Mouse (Mus musculus) liver, embryonic 11.5 days (tissue): ENCODE data around the gene Mxra7. TPM values are rescaled to one million over a fixed set of nuclear protein-coding genes. Genes with fewer than 3 reads are reported as not detected.

Source experiments
- ATAC-seq: fragments of 200-750 bp; cut with Nextera tagmentation; replicated peaks from 2 replicates; pipeline ENCODE4 v1.8.0; 2017; ENCODE audit warnings: moderate number of reproducible peaks, mild to moderate bottlenecking, moderate TSS enrichment, moderate library complexity; ENCODE audit not compliant: low FRiP score
- DNase-seq: peaks from one replicate; pipeline ENCODE4 v3.0.0-alpha.2; 2017; ENCODE audit warnings: low spot score
- H3K27ac ChIP-seq: fragments of 300-500 bp; sonication (generic); 2 replicates; pipeline ENCODE4 v1.5.1; 2014; ENCODE audit warnings: mild to moderate bottlenecking, low read depth, low read length, control low read depth
- H3K27me3 ChIP-seq: fragments of 300-500 bp; sonication (generic); replicated peaks from 2 replicates; pipeline ENCODE4 v1.6.1; 2014; ENCODE audit warnings: low read length, mixed read lengths; ENCODE audit not compliant: control insufficient read depth, insufficient read depth
- H3K36me3 ChIP-seq: fragments of 300-500 bp; sonication (generic); 2 replicates; pipeline ENCODE4 v1.6.1; 2014; ENCODE audit warnings: mild to moderate bottlenecking, low read length, moderate library complexity, mixed read lengths; ENCODE audit not compliant: control insufficient read depth, insufficient read depth
- H3K4me1 ChIP-seq: fragments of 300-500 bp; sonication (generic); replicated peaks from 2 replicates; pipeline ENCODE4 v1.6.1; 2014; ENCODE audit warnings: low read length, mixed read lengths; ENCODE audit not compliant: control insufficient read depth, insufficient read depth
- H3K4me2 ChIP-seq: fragments of 300-500 bp; sonication (generic); 2 replicates; pipeline ENCODE4 v1.6.1; 2014; ENCODE audit warnings: mild to moderate bottlenecking, control low read depth, moderate library complexity
- H3K4me3 ChIP-seq: fragments of 300-500 bp; sonication (generic); 2 replicates; pipeline ENCODE4 v1.5.1; 2014; ENCODE audit warnings: low read depth, low read length, control low read depth
- H3K9ac ChIP-seq: fragments of 300-500 bp; sonication (generic); 2 replicates; pipeline ENCODE4 v1.6.1; 2014; ENCODE audit warnings: low read depth, low read length, control low read depth
- H3K9me3 ChIP-seq: fragments of 300-500 bp; sonication (generic); 2 replicates; pipeline ENCODE4 v1.6.1; 2016; ENCODE audit warnings: low read length, inconsistent platforms, mixed read lengths; ENCODE audit not compliant: control insufficient read depth
- WGBS: fragments of 180-500 bp; shearing (Covaris S2); extraction: QIAGEN DNeasy Blood & Tissue Kit; methylation state at CpG from one replicate; pipeline ENCODE4 v1.1.7; 2014; 5-methylcytosine and 5-hydroxymethylcytosine counted together
- polyA plus RNA-seq: library from polyadenylated mRNA; unstranded; fragments of >200 nt; fragmentation: Nextera tagmentation; extraction: Ambion mirVana; gene quantifications from 2 replicates; pipeline ENCODE4 v1.2.1, GENCODE M21; 2014

Mxra7 gene
- polyA plus RNA-seq, 1 experiment from 2014 or later, result 9.3 TPM

DNA sequence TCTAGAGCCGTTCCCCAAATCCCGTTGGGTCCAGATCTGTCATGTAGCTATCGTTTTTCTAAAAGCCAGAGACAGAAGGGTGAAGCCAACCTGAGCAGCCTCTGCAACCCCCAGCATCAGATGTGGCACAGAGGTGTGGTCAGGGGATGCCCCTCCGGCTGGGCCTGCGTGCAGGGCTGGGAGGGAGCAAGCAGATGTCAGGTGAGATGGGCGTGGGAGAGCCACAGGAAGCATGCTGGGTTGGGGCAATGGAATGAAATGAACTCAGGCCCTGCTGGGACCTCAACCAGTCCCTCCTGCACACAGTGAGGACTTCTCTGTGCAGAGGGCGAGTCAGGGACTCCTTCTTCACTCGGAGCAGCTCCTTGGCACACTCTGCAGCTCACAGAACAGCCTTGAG, 18.3 kb downstream of the Mxra7 start:
- H3K36me3 ChIP-seq, result no peaks in the 10 kb centered on the region
- no peaks in the 10 kb centered on the region; the same call in 1 of the 2 replicates for H3K27me3 ChIP-seq
- no peak overlapping the region for H3K4me2 ChIP-seq
- WGBS, result 79% methylated on average over 8 of the region's 8 CpGs
- no peak overlapping the region for H3K9ac ChIP-seq
- peaks cover 32% of the 10 kb centered on the region for H3K4me1 ChIP-seq
- no peaks in the 10 kb centered on the region for H3K9me3 ChIP-seq
- DNase-seq (no peak), ATAC-seq (no peak)
- no peak overlapping the region for H3K4me3 ChIP-seq
- no peak overlapping the region for H3K27ac ChIP-seq

DNA sequence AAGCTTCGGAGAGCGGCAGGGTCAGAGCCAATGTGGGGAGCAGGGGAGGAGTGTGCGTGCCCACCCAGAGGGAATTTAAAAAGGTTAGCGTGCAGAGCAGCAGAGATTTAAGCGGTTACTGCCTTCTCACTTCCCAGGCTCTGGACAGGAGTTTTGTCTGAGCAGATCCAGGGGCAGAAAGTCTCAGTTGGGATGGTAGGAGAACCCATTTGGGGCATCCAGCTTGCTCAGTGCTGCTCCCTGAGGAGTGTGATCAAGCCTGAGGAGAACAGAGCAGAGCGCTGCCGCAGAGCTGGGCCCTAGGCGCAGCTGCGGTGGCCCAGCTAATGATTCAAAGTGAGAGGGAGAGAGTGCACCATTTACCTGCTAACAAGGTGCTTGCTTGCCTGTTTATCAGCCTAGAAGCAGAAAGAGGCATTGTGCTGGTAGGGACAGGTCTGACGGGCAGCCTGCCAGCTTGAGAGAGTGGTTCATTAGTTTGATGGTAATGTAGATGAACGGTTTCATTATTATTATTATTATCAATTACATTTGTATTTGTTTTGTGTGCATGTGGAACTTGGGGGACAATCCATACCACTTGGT, 18.9 kb downstream of the Mxra7 start:
- Histone ChIP-seq H3K9me3 (no peaks in the 10 kb centered on the region), H3K27ac (no peak overlapping the region), H3K36me3 (no peaks in the 10 kb centered on the region), H3K27me3 (no peaks in the 10 kb centered on the region; the same call in 1 of the 2 replicates), H3K4me1 (peaks cover 25% of the 10 kb centered on the region), H3K9ac (no peak overlapping the region), H3K4me2 (no peak overlapping the region), H3K4me3 (no peak overlapping the region)
- WGBS, result 77% methylated on average over 11 of the region's 11 CpGs
- DNase-seq, result no peak
- no peak for ATAC-seq

DNA sequence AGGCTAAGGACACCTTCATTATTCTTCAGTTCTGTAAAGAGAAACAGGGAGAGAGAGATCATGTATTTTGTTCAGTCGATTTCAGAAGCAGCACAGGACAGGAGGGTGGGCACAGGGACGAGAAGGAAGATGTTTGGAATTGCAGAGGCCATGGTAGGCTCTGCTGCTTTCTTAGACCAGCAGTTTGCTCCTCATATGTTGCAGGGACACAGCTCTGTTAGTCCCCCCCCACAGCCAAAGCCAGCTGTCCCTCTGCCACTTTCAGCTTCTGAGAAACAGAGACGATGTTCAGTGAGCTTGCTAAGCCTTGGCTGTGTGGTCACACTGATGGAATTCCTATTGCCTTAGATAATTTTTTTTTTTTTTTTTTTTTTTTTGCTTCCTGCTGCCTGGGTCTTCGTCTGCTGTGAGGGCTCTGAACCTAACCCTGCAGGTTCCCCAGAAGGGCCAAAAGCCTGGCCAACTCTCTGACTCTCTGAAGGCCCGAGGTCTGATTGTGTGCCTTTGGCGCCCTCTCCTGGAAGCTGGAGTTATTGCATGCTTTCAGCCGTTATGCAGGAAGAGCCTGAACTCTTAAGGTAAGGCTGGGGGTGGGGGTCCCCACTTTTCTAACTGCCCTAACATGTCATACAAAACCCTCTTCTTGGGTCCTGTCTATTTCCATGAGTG, 19.8 kb downstream of the Mxra7 start:
- Histone ChIP-seq H3K4me3 (no peak overlapping the region), H3K4me1 (peaks cover 19% of the 10 kb centered on the region), H3K4me2 (no peak overlapping the region), H3K27ac (no peak overlapping the region), H3K27me3 (no peaks in the 10 kb centered on the region; the same call in 1 of the 2 replicates), H3K9me3 (no peaks in the 10 kb centered on the region), H3K9ac (no peak overlapping the region), H3K36me3 (no peaks in the 10 kb centered on the region)
- no peak for ATAC-seq
- WGBS, result 30% methylated on average over 7 of the region's 7 CpGs
- peak; percentile 77 for DNase-seq

GRCm38 (mm10) chr11:116807526-116807925, 20.3 kb downstream of the Mxra7 start:
- Histone ChIP-seq H3K4me3 (no peak overlapping the region), H3K27ac (no peak overlapping the region), H3K4me2 (no peak overlapping the region), H3K4me1 (peaks cover 14% of the 10 kb centered on the region), H3K36me3 (no peaks in the 10 kb centered on the region), H3K27me3 (no peaks in the 10 kb centered on the region; the same call in 1 of the 2 replicates), H3K9ac (no peak overlapping the region), H3K9me3 (no peaks in the 10 kb centered on the region)
- no peak for ATAC-seq
- 81% methylated on average over 3 of the region's 3 CpGs for WGBS
- DNase-seq, result no peak

GRCm38 (mm10) chr11:116807116-116807515, 20.7 kb downstream of the Mxra7 start:
- no peaks in the 10 kb centered on the region for H3K9me3 ChIP-seq
- H3K27ac ChIP-seq, result no peak overlapping the region
- no peak overlapping the region for H3K4me2 ChIP-seq
- ATAC-seq (no peak), DNase-seq (no peak)
- H3K36me3 ChIP-seq, result no peaks in the 10 kb centered on the region
- H3K4me1 ChIP-seq, result peaks cover 10% of the 10 kb centered on the region
- WGBS, result 76% methylated on average over 7 of the region's 7 CpGs
- H3K4me3 ChIP-seq, result no peak overlapping the region
- no peak overlapping the region for H3K9ac ChIP-seq
- H3K27me3 ChIP-seq, result no peaks in the 10 kb centered on the region; the same call in 1 of the 2 replicates

GRCm38 (mm10) chr11:116806136-116807071, 21.4 kb downstream of the Mxra7 start:
- Histone ChIP-seq H3K4me3 (no peak overlapping the region), H3K9ac (no peak overlapping the region), H3K36me3 (no peaks in the 10 kb centered on the region), H3K9me3 (no peaks in the 10 kb centered on the region), H3K27ac (no peak overlapping the region), H3K4me2 (no peak overlapping the region), H3K4me1 (peaks cover 7% of the 10 kb centered on the region), H3K27me3 (no peaks in the 10 kb centered on the region; the same call in 1 of the 2 replicates)
- ATAC-seq (no peak), DNase-seq (no peak)
- WGBS, result 78% methylated on average over 15 of the region's 15 CpGs

GRCm38 (mm10) chr11:116802709-116803108, 25.1 kb downstream of the Mxra7 start:
- Histone ChIP-seq H3K4me3 (no peak overlapping the region), H3K4me2 (no peak overlapping the region)
- 78% methylated on average over 5 of the region's 5 CpGs for WGBS

DNA sequence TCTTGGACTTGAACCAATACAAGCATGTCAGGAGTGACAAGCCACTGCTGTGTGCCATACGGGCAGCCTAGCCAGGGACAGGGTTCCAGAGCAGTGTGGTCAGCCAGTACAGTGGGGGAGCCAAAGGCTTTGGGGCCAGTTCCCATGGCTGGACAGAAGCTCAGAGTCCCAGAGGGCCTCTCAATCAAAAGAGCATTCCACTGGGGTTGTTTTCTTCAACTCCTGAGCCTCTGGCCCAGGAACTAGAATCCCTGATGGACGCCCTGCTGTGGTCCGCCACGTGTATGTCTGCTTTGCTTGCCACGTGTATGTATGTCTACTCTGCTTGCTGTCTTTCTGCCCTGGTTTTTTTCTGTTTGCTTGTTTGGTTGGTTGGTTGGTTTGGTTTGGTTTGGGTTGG, 26.7 kb downstream of the Mxra7 start:
- no peak for ATAC-seq
- H3K4me3 ChIP-seq, result no peak overlapping the region
- WGBS, result 73% methylated on average over 5 of the region's 5 CpGs
- no peak overlapping the region for H3K4me2 ChIP-seq
- no peak overlapping the region for H3K9ac ChIP-seq
- no peaks in the 10 kb centered on the region for H3K27me3 ChIP-seq
- H3K27ac ChIP-seq, result no peak overlapping the region
- no peaks in the 10 kb centered on the region for H3K4me1 ChIP-seq
- H3K9me3 ChIP-seq, result no peaks in the 10 kb centered on the region
- DNase-seq, result no peak
- no peaks in the 10 kb centered on the region for H3K36me3 ChIP-seq

More at GRCm38 (mm10) chr11:116802709-116803108, 25.1 kb downstream of the Mxra7 start:
- DNase-seq, result no peak
- no peak overlapping the region for H3K9ac ChIP-seq
- H3K9me3 ChIP-seq, result no peaks in the 10 kb centered on the region
- H3K27ac ChIP-seq, result no peak overlapping the region
- H3K27me3 ChIP-seq, result no peaks in the 10 kb centered on the region
- H3K36me3 ChIP-seq, result no peaks in the 10 kb centered on the region
- no peak for ATAC-seq
- no peaks in the 10 kb centered on the region for H3K4me1 ChIP-seq
